Mouse (Mus musculus): ENCODE data around the gene Uba52.

Gene Uba52

GRCm38 (mm10) chr8:70502540-70502939, 8.1 kb downstream of the Uba52 start:
- no peak for DNase-seq

- DNase-seq: no peak
Measured at GRCm38 (mm10) chr8:70501820-70502529, 8.6 kb downstream of the Uba52 start.

- no peak for DNase-seq
Measured at GRCm38 (mm10) chr8:70500386-70501301, 10.0 kb downstream of the Uba52 start.

GRCm38 (mm10) chr8:70495771-70496062, 14.9 kb downstream of the Uba52 start:
- no peak for DNase-seq

GRCm38 (mm10) chr8:70495001-70495770, 15.4 kb downstream of the Uba52 start:
- no peak for DNase-seq

- DNase-seq: no peak
Measured at GRCm38 (mm10) chr8:70494416-70494945, 16.1 kb downstream of the Uba52 start.

- no peak for DNase-seq
Measured at GRCm38 (mm10) chr8:70493692-70494415, 16.7 kb downstream of the Uba52 start.

- no peak for DNase-seq
Measured at GRCm38 (mm10) chr8:70492664-70493640, 17.6 kb downstream of the Uba52 start, which contains the start of gene Crlf1. Gene Crlf1, plus strand, starts transcription at chr8:70493158.

GRCm38 (mm10) chr8:70490880-70491495, 19.6 kb downstream of the Uba52 start:
- no peak for DNase-seq

GRCm38 (mm10) chr8:70490061-70490879, 20.3 kb downstream of the Uba52 start:
- DNase-seq: no peak

- DNase-seq: no peak
Measured at GRCm38 (mm10) chr8:70489576-70489975, 21.0 kb downstream of the Uba52 start.

GRCm38 (mm10) chr8:70488931-70489470, 21.6 kb downstream of the Uba52 start:
- no peak for DNase-seq

GRCm38 (mm10) chr8:70487993-70488796, 22.4 kb downstream of the Uba52 start:
- no peak for DNase-seq

- DNase-seq: no peak
Measured at GRCm38 (mm10) chr8:70486941-70487520, 23.6 kb downstream of the Uba52 start, which contains the start of gene Tmem59l. Gene Tmem59l, minus strand, starts transcription at chr8:70487358.

- no peak for DNase-seq
Measured at GRCm38 (mm10) chr8:70486191-70486681, 24.4 kb downstream of the Uba52 start.

GRCm38 (mm10) chr8:70482943-70483342, 27.7 kb downstream of the Uba52 start:
- no peak for DNase-seq

- DNase-seq: no peak
Measured at GRCm38 (mm10) chr8:70481908-70482307, 28.7 kb downstream of the Uba52 start.

All from kidney, adult 11 months (tissue).